Mouse (Mus musculus): ENCODE measurements at regions not wholly inside any gene's neighbourhood (a gene's known extent, or its start where the extent isn't known, plus 50 kb on each side); places are given as distances from the start of the nearest gene placed in this dataset.
"Not testable (repeated sequence)": the region's sequence is repeated elsewhere in the genome, so short reads cannot be mapped to it uniquely, and the experiment has no call there.

DNA sequence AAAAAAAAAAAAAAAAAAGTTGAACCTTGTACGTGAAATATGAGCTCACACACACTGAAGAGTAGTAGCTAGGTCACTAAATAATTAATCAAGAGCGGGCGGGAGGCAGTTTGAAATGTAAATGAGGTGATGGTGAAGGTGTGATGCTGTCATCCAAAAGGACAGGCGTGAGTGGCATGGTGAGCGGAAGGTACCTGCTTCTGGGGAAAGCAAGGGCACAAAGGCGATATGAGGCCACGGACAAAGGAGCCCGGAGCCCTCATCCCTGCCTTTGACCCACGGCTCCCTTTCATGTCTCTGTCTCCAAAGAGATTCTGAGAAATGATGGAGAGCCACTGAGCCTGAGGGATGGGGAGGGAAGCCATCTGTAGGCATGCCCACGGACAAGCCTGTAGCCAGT lies 107.1 kb upstream of the Pou3f3 start:
- Histone ChIP-seq H3K9me3 (ENCODE audit: control insufficient read depth, low read length) (no peaks in the 10 kb centered on the region), H3K27me3 (replicated peaks; ENCODE audit: control insufficient read depth, insufficient read depth, low read length) (no peaks in the 10 kb centered on the region)

DNA sequence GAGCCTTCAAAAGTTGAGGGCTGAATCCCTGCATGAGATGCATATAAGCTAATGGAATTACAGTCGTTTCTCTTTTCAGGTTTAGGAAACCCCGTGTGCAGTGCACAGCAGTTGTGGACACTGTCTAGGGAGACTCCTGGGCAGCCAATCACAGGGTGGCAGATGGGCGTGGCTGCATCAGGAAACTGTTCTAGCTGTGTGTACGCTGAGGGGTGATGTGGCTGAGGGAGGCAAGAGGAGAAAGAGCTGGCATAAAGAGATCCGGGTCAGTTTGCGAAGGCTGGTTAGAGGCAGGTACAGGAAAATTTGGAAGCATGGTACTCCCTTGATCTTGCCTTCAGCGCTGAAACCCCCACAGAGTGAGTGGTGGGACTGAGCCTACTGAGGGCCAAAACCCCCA lies 106.1 kb upstream of the Pou3f3 start:
- Histone ChIP-seq H3K9ac (ENCODE audit: low read depth, low read length) (no peak overlapping the region), H3K4me2 (no peak overlapping the region), H3K36me3 (ENCODE audit: control insufficient read depth, insufficient read depth, low read length) (no peaks in the 10 kb centered on the region), H3K27me3 (replicated peaks; ENCODE audit: control insufficient read depth, insufficient read depth, low read length) (no peaks in the 10 kb centered on the region), H3K4me3 (ENCODE audit: low read depth, low read length) (no peak overlapping the region), H3K9me3 (ENCODE audit: control insufficient read depth, low read length) (no peaks in the 10 kb centered on the region), H3K4me1 (replicated peaks; ENCODE audit: control insufficient read depth, insufficient read depth, low read length) (no peaks in the 10 kb centered on the region), H3K27ac (ENCODE audit: low read depth, low read length) (no peak overlapping the region)
- no peak for ATAC-seq (replicated peaks; ENCODE audit: low FRiP score)
- DNase-seq (ENCODE audit: low spot score): no peak
- WGBS: 36% methylated on average over 7 of the region's 7 CpGs

More for the DNA sequence above, 107.1 kb upstream of the Pou3f3 start:
- no peak for ATAC-seq (replicated peaks; ENCODE audit: low FRiP score)
- 29% methylated on average over 10 of the region's 10 CpGs for WGBS
- Histone ChIP-seq H3K9ac (ENCODE audit: low read depth, low read length) (no peak overlapping the region), H3K4me3 (ENCODE audit: low read depth, low read length) (no peak overlapping the region), H3K4me2 (no peak overlapping the region), H3K36me3 (ENCODE audit: control insufficient read depth, insufficient read depth, low read length) (no peaks in the 10 kb centered on the region), H3K4me1 (replicated peaks; ENCODE audit: control insufficient read depth, insufficient read depth, low read length) (no peaks in the 10 kb centered on the region), H3K27ac (ENCODE audit: low read depth, low read length) (no peak overlapping the region)
- no peak for DNase-seq (ENCODE audit: low spot score)

DNA sequence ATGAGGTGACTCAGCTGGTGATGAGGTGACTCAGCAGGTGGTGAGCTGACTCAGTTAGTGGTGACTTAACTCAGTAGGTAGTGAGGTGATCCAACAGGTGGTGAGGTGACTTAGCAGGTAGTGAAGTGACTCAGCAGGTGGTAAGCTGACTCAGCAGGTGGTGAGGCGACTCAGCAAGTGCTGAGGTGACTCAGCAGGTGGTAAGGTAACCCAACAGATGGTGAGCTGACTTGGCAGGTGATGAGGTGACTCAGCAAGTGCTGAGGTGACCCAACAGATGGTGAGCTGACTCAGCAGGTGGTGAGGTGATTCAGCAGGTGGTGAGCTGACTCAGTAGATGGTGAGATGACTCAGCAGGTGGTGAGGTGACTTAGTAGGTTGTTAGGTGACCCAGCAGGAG lies 103.7 kb upstream of the Pou3f3 start:
- Histone ChIP-seq H3K9me3 (ENCODE audit: control insufficient read depth, low read length) (no peaks in the 10 kb centered on the region), H3K27me3 (replicated peaks; ENCODE audit: control insufficient read depth, insufficient read depth, low read length) (no peaks in the 10 kb centered on the region), H3K36me3 (ENCODE audit: control insufficient read depth, insufficient read depth, low read length) (no peaks in the 10 kb centered on the region), H3K9ac (ENCODE audit: low read depth, low read length) (no peak overlapping the region), H3K4me2 (no peak overlapping the region), H3K4me1 (replicated peaks; ENCODE audit: control insufficient read depth, insufficient read depth, low read length) (no peaks in the 10 kb centered on the region), H3K4me3 (ENCODE audit: low read depth, low read length) (no peak overlapping the region), H3K27ac (ENCODE audit: low read depth, low read length) (no peak overlapping the region)
- DNase-seq (ENCODE audit: low spot score) (no peak), ATAC-seq (replicated peaks; ENCODE audit: low FRiP score) (no peak)
- 65% methylated on average over 1 of the region's 1 CpGs for WGBS

DNA sequence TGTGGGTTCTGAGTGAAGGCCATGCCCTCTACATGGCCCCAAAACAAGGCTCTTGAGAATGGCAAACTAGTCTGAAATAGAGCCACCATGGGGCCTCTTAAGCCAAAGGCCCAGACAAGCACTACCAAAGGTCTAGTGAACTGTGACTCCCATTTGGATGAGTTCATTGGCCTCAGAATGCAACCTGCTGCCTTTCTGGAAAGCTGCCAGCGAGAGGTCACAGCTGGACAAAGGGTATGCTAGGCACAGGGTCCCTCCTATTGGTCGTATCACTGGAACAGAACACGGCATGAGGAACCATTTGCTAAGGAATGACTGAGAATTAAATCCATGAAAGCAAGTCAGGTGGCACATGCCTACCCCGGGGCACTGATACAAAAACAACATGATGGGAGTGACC lies 98.5 kb upstream of the Pou3f3 start:
- WGBS: 81% methylated on average over 4 of the region's 4 CpGs
- Histone ChIP-seq H3K27me3 (replicated peaks; ENCODE audit: control insufficient read depth, insufficient read depth, low read length) (no peaks in the 10 kb centered on the region), H3K4me3 (ENCODE audit: low read depth, low read length) (no peak overlapping the region), H3K36me3 (ENCODE audit: control insufficient read depth, insufficient read depth, low read length) (no peaks in the 10 kb centered on the region), H3K4me2 (no peak overlapping the region), H3K27ac (ENCODE audit: low read depth, low read length) (no peak overlapping the region), H3K4me1 (replicated peaks; ENCODE audit: control insufficient read depth, insufficient read depth, low read length) (no peaks in the 10 kb centered on the region), H3K9me3 (ENCODE audit: control insufficient read depth, low read length) (no peaks in the 10 kb centered on the region), H3K9ac (ENCODE audit: low read depth, low read length) (no peak overlapping the region)
- ATAC-seq (replicated peaks; ENCODE audit: low FRiP score): no peak
- no peak for DNase-seq (ENCODE audit: low spot score)

DNA sequence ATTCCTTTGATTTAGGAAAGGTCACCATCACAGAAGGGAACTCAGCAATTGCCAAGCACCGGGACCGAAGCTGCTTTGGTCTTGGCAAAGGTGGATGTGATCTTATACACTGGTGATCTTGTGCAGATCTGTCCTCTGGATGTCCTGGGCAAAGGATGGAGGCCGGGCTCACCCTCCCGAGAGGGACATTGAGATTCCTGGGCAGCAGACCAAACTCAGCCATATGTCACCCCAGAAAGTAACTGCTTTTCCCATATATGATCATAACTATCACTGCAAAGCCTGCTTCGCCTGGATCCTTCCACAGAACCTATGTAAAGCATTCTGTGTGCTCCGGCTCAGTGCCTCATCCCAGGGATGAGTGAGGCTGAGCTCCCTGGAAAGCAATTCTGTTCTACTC lies 96.3 kb upstream of the Pou3f3 start:
- Histone ChIP-seq H3K4me3 (ENCODE audit: low read depth, low read length) (no peak overlapping the region), H3K4me2 (no peak overlapping the region), H3K27ac (ENCODE audit: low read depth, low read length) (no peak overlapping the region), H3K9me3 (ENCODE audit: control insufficient read depth, low read length) (no peaks in the 10 kb centered on the region), H3K27me3 (replicated peaks; ENCODE audit: control insufficient read depth, insufficient read depth, low read length) (no peaks in the 10 kb centered on the region), H3K9ac (ENCODE audit: low read depth, low read length) (no peak overlapping the region), H3K36me3 (ENCODE audit: control insufficient read depth, insufficient read depth, low read length) (no peaks in the 10 kb centered on the region), H3K4me1 (replicated peaks; ENCODE audit: control insufficient read depth, insufficient read depth, low read length) (no peaks in the 10 kb centered on the region)
- DNase-seq (ENCODE audit: low spot score) (no peak), ATAC-seq (replicated peaks; ENCODE audit: low FRiP score) (no peak)
- 81% methylated on average over 6 of the region's 6 CpGs for WGBS

DNA sequence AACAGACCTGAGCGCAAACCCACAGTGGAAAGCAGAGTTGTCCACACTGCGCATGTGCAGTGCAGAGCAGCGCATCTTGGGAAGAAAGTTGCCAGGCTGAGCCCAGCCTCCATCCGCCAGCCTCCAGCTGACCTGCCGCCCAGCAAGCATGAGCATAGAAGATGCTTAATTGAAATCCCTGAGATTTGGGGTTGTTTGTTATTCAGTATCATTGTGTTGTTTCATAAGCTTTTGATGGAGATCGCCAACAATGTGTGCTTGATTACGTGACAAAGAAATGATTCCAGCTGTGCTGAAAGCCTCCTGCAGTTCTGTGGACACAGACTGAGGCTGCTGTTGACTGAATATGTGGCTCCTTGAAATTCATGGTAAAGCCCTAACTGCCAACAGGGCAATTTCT lies 89.3 kb upstream of the Pou3f3 start:
- Histone ChIP-seq H3K36me3 (ENCODE audit: control insufficient read depth, insufficient read depth, low read length) (no peaks in the 10 kb centered on the region), H3K4me3 (ENCODE audit: low read depth, low read length) (no peak overlapping the region), H3K4me2 (no peak overlapping the region), H3K9ac (ENCODE audit: low read depth, low read length) (no peak overlapping the region), H3K27ac (ENCODE audit: low read depth, low read length) (no peak overlapping the region), H3K4me1 (replicated peaks; ENCODE audit: control insufficient read depth, insufficient read depth, low read length) (no peaks in the 10 kb centered on the region), H3K9me3 (ENCODE audit: control insufficient read depth, low read length) (no peaks in the 10 kb centered on the region), H3K27me3 (replicated peaks; ENCODE audit: control insufficient read depth, insufficient read depth, low read length) (no peaks in the 10 kb centered on the region)
- DNase-seq (ENCODE audit: low spot score) (no peak), ATAC-seq (replicated peaks; ENCODE audit: low FRiP score) (no peak)
- 88% methylated on average over 7 of the region's 7 CpGs for WGBS

DNA sequence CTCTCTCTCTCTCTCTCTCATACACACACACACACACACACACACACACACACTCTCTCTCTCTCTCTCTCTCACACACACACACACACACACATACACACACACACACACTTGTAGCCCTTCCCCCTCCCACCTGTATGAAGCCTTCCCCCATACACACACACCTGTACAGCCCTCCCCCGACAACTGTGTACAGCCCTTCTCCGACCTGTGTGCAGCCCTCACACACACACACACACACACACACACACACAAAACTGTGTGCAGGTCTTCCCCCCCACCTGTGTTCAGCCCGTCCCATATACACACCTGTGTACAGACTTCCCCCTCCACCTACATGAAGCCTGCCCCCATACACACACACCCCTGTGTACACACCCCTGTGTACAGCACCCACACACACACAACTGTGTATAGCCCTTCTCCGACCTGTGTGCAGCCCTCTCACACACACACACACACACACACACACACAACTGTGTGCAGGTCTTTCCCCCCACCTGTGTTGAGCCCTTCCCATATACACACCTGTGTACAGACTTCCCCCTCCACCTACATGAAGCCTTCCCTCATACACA lies 88.0 kb upstream of the Pou3f3 start:
- H3K9ac ChIP-seq (ENCODE audit: low read depth, low read length); H3K4me2 ChIP-seq; H3K27ac ChIP-seq (ENCODE audit: low read depth, low read length); H3K4me3 ChIP-seq (ENCODE audit: low read depth, low read length); DNase-seq (ENCODE audit: low spot score); ATAC-seq (replicated peaks; ENCODE audit: low FRiP score); H3K27me3 ChIP-seq (replicated peaks; ENCODE audit: control insufficient read depth, insufficient read depth, low read length); H3K4me1 ChIP-seq (replicated peaks; ENCODE audit: control insufficient read depth, insufficient read depth, low read length); H3K36me3 ChIP-seq (ENCODE audit: control insufficient read depth, insufficient read depth, low read length); H3K9me3 ChIP-seq (ENCODE audit: control insufficient read depth, low read length): not testable (repeated sequence)
- 80% methylated on average over 4 of the region's 4 CpGs for WGBS

DNA sequence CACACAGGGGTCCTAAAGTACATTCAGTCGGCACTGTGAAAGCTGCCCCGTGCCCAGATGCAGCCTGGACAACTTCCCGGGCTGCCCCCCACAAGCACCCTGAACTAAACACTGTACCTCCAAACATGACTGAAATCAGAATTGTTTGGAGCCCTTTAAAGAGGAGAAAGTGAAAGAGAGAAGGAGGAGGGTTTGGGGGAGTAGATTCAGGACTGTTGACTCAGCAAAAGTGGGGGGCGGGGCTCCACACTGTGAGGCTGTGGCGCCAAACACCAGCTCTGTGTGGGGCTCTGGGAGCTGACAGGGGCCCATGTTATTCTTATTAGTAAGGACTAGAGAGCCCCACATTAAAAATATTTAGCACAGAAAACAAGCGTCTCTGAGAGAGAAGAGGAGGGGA lies 71.8 kb upstream of the Pou3f3 start:
- H3K27ac ChIP-seq (ENCODE audit: low read depth, low read length): no peak overlapping the region
- DNase-seq (ENCODE audit: low spot score) (no peak), ATAC-seq (replicated peaks; ENCODE audit: low FRiP score) (no peak)
- no peak overlapping the region for H3K9ac ChIP-seq (ENCODE audit: low read depth, low read length)
- 80% methylated on average over 6 of the region's 6 CpGs for WGBS
- no peak overlapping the region for H3K4me2 ChIP-seq
- no peaks in the 10 kb centered on the region for H3K36me3 ChIP-seq (ENCODE audit: control insufficient read depth, insufficient read depth, low read length)
- H3K4me1 ChIP-seq (replicated peaks; ENCODE audit: control insufficient read depth, insufficient read depth, low read length): no peaks in the 10 kb centered on the region
- H3K27me3 ChIP-seq (replicated peaks; ENCODE audit: control insufficient read depth, insufficient read depth, low read length): no peaks in the 10 kb centered on the region
- no peak overlapping the region for H3K4me3 ChIP-seq (ENCODE audit: low read depth, low read length)
- H3K9me3 ChIP-seq (ENCODE audit: control insufficient read depth, low read length): no peaks in the 10 kb centered on the region

DNA sequence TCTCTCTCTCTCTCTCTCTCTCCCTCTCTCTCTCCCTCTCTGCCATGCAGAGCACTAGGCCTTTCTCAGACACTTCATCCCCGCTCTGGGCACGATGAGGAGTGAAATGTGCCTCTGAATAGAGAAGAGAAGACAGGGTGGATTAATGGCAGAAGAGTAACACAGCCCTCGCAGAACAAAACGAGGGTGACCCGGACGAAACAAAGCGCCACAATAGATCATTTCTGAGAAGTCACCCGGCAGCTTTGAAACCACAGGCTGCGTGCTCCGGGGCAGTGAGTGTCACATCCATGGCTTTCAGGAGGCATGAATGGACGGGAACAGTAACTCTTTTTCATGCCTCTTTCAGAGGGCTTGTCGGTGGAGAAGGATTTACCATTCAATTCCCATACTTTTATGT lies 66.8 kb upstream of the Pou3f3 start:
- no peaks in the 10 kb centered on the region for H3K36me3 ChIP-seq (ENCODE audit: control insufficient read depth, insufficient read depth, low read length)
- 47% methylated on average over 12 of the region's 12 CpGs for WGBS
- no peak for ATAC-seq (replicated peaks; ENCODE audit: low FRiP score)
- H3K9me3 ChIP-seq (ENCODE audit: control insufficient read depth, low read length): no peaks in the 10 kb centered on the region
- DNase-seq (ENCODE audit: low spot score): no peak
- no peak overlapping the region for H3K4me3 ChIP-seq (ENCODE audit: low read depth, low read length)
- no peak overlapping the region for H3K4me2 ChIP-seq
- no peaks in the 10 kb centered on the region for H3K27me3 ChIP-seq (replicated peaks; ENCODE audit: control insufficient read depth, insufficient read depth, low read length)
- H3K4me1 ChIP-seq (replicated peaks; ENCODE audit: control insufficient read depth, insufficient read depth, low read length): no peaks in the 10 kb centered on the region
- H3K27ac ChIP-seq (ENCODE audit: low read depth, low read length): no peak overlapping the region
- no peak overlapping the region for H3K9ac ChIP-seq (ENCODE audit: low read depth, low read length)

Measured in liver, embryonic 11.5 days (tissue).